12 mouse cellular contexts compared by ENCODE assay signal in the genomic region with DNA sequence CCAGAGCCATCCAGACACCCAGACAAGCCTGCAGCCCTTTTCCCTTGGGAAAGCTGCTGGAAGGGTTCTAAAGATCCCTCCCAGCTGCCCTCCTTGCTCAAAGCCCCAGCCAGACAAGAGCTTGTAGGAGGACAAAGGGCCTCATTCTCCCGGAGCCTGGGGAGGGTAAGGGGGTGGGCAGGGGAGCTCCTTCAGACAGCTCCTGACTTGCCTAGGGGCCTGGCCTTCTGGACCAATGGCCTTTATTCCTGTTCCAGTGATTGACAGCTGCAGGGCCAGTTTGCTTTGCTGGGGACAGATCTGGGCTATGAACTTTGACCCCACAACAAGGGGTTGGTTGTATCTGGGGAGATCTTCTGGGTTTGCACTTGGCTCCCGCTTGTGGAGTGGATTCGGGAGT. TPM values are rescaled to one million over a fixed set of nuclear protein-coding genes. Genes with fewer than 3 reads are reported as not detected.
DNase-seq lines count a peak whose midpoint lies in the region; ATAC-seq lines count a peak whose summit lies in the region.
"Had no signal": no experiment of that assay in that cellular context is flagged by ENCODE, and none has a peak within 500 bp of the region (broad histone marks: within the 10 kb centered on the region; RNA-seq: fewer than 3 reads in every experiment).

No protein-coding gene starts in this region.

- WGBS in forebrain, embryonic 13.5 days, result 15% methylated on average over 3 of the region's 3 CpGs

- peaks cover 5% of the 10 kb centered on the region; the same call in 1 of the 2 replicates for H3K9me3 ChIP-seq in forebrain, embryonic 13.5 days (replicated peaks)

- peaks cover 9% of the 10 kb centered on the region for H3K4me1 ChIP-seq in forebrain, embryonic 13.5 days

- 0 out of 2 replicates have a peak overlapping the region, but pooled peaks have one; percentile 26 for H3K9ac ChIP-seq in forebrain, embryonic 13.5 days

- no peak overlapping the region for H3K4me3 ChIP-seq in forebrain, embryonic 13.5 days

- H3K36me3 ChIP-seq in forebrain, embryonic 13.5 days (ENCODE audit: poor library complexity, severe bottlenecking), result no peaks in the 10 kb centered on the region; the same call in 1 of the 2 replicates

- no peaks in the 10 kb centered on the region for H3K27me3 ChIP-seq in forebrain, embryonic 13.5 days
- H3K27me3 ChIP-seq: CH12.LX had no signal

- H3K4me2 ChIP-seq in forebrain, embryonic 13.5 days, result no peak overlapping the region

- peak; percentile 34 for DNase-seq in layer of hippocampus, adult 9-11 months
- DNase-seq in layer of hippocampus, adult 11-12 months (ENCODE audit: low spot score), result no peak
- DNase-seq in kidney, postnatal 36 days, result peak; percentile 75 to 85
- peak; percentile 5 for DNase-seq in retina, embryonic 14.5 days (ENCODE audit: low spot score)
- DNase-seq in urinary bladder, adult 2 months (ENCODE audit: low spot score), result no peak
- DNase-seq in lung, postnatal 14 days, result no peak
- no peak for DNase-seq in layer of hippocampus, postnatal 10 days (ENCODE audit: low spot score in 2 of 2)
- DNase-seq: cerebellum, postnatal 36 days had no signal

- ATAC-seq in forebrain, embryonic 13.5 days, result peak; percentile 57; the same call in 1 of the 2 replicates

- peak overlapping the region; percentile 27; the same call in 1 of the 2 replicates for H3K27ac ChIP-seq in forebrain, embryonic 13.5 days

RNA-seq across cellular contexts. Expression of a gene that starts 47.6 kb away (rescaled TPM):
- polyA plus RNA-seq in forebrain, embryonic 13.5 days (2015; fragmentation: Nextera tagmentation; extraction: Ambion mirVana), result 13.3 and 14.8 TPM in 2 replicates
- polyA plus RNA-seq in urinary bladder, adult 2 months (2012; rRNA removed), result 29.6 and 31.4 TPM in 2 replicates
- 10 to 100 TPM; 24.5 to 26.2 TPM for total RNA-seq in layer of hippocampus, postnatal 10 days (2021)

RNA-seq across cellular contexts. Expression of a gene that starts 57.6 kb away (rescaled TPM):
- polyA plus RNA-seq in forebrain, embryonic 13.5 days (2015; fragmentation: Nextera tagmentation; extraction: Ambion mirVana), result not detected in 2 replicates
- polyA plus RNA-seq in urinary bladder, adult 2 months (2012; rRNA removed), result 0.06 and 0.18 TPM in 2 replicates
- total RNA-seq in layer of hippocampus, postnatal 10 days (2021), result not detected
- total RNA-seq: CH12.LX; monocyte, adult 5-6 weeks had no signal
- polyA plus RNA-seq: spleen, adult 2 months had no signal

Comparison
In these comparisons a context has a peak if more than half of its experiments do, and no peak if none do; other contexts are left out.
1. DNase-seq: peak in layer of hippocampus, adult 9-11 months (single experiment), kidney, postnatal 36 days (2 of 2) and retina, embryonic 14.5 days (single experiment); none in layer of hippocampus, adult 11-12 months (single experiment), urinary bladder, adult 2 months (single experiment), lung, postnatal 14 days (single experiment) and layer of hippocampus, postnatal 10 days (0 of 2).